Mouse (Mus musculus) neural tube, embryonic 14.5 days (tissue): ENCODE measurements around the gene Mboat1. TPM values are rescaled to one million over a fixed set of nuclear protein-coding genes. Genes with fewer than 3 reads are reported as not detected.

Experiments used
- ATAC-seq: fragments of 200-750 bp; cut with Nextera tagmentation; 2 replicates; pipeline ENCODE4 v1.8.0; 2017; ENCODE audit warnings: low read depth, mild to moderate bottlenecking, moderate TSS enrichment, moderate library complexity
- H3K27ac ChIP-seq: fragments of 300-500 bp; sonication (generic); 2 replicates; pipeline ENCODE4 v1.5.1; 2014; ENCODE audit warnings: low read depth, mild to moderate bottlenecking, control low read depth, low read length, moderate library complexity, mixed read lengths
- H3K27me3 ChIP-seq: fragments of 300-500 bp; sonication (generic); 2 replicates; pipeline ENCODE4 v1.6.1; 2014; ENCODE audit warnings: low read length; ENCODE audit not compliant: control insufficient read depth, insufficient read depth
- H3K36me3 ChIP-seq: fragments of 300-500 bp; sonication (generic); 2 replicates; pipeline ENCODE4 v1.6.1; 2014; ENCODE audit warnings: low read length, mixed read lengths; ENCODE audit not compliant: control insufficient read depth, insufficient read depth
- H3K4me1 ChIP-seq: fragments of 300-500 bp; sonication (generic); 2 replicates; pipeline ENCODE4 v1.6.1; 2014; ENCODE audit warnings: low read length; ENCODE audit not compliant: control insufficient read depth, insufficient read depth
- H3K4me2 ChIP-seq: fragments of 300-500 bp; sonication (generic); 2 replicates; pipeline ENCODE4 v1.6.1; 2014; ENCODE audit warnings: mild to moderate bottlenecking, low read depth, low read length, control low read depth
- H3K4me3 ChIP-seq: fragments of 300-500 bp; sonication (generic); 2 replicates; pipeline ENCODE4 v1.5.1; 2014; ENCODE audit warnings: low read depth, low read length, control low read depth, mixed read lengths
- H3K9ac ChIP-seq: fragments of 300-500 bp; sonication (generic); replicated peaks from 2 replicates; pipeline ENCODE4 v1.6.1; 2014; ENCODE audit warnings: low read depth, mild to moderate bottlenecking, control low read depth, low read length, mixed read lengths
- H3K9me3 ChIP-seq: fragments of 300-500 bp; sonication (generic); 2 replicates; pipeline ENCODE4 v1.6.1; 2016; ENCODE audit warnings: low read length; ENCODE audit not compliant: control insufficient read depth
- WGBS: fragments of 180-500 bp; shearing (Covaris S2); extraction: QIAGEN DNeasy Blood & Tissue Kit; methylation state at CpG from one replicate; pipeline ENCODE4 v1.1.7; 2014; 5-methylcytosine and 5-hydroxymethylcytosine counted together
- polyA plus RNA-seq: library from polyadenylated mRNA; unstranded; fragments of >200 nt; fragmentation: Nextera tagmentation; extraction: Ambion mirVana; gene quantifications from 2 replicates; pipeline ENCODE4 v1.2.1, GENCODE M21; 2014

Gene Mboat1
- polyA plus RNA-seq, 1 experiment from 2014 or later = 1.4 TPM

DNA sequence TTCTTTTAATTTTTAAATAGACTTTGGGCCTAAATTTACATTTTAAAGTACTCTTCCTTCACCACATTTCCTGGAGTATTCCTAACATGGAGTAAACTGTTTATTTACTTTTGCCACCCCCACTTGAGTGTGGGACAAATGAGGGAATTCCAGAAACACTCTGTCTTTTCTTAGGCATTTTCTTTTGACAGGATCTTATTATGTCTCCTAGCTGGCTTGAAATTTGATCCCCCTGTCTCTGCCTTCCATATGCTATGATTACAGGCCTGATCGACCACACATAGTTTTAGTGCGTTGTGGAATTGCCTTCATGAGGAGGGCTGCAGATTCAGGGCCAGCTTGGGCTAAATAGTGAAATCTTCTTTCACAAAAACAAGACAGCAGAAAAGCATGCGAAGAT is 85.0 kb downstream of the Mboat1 start:
- no peaks in the 10 kb centered on the region for H3K9me3 ChIP-seq
- no peaks in the 10 kb centered on the region for H3K36me3 ChIP-seq
- 38% methylated on average over 3 of the region's 3 CpGs for WGBS
- no peak for ATAC-seq
- H3K9ac ChIP-seq = no peak overlapping the region
- no peaks in the 10 kb centered on the region for H3K27me3 ChIP-seq
- no peak overlapping the region for H3K4me3 ChIP-seq
- H3K4me1 ChIP-seq = no peaks in the 10 kb centered on the region
- H3K4me2 ChIP-seq = no peak overlapping the region
- no peak overlapping the region for H3K27ac ChIP-seq

DNA sequence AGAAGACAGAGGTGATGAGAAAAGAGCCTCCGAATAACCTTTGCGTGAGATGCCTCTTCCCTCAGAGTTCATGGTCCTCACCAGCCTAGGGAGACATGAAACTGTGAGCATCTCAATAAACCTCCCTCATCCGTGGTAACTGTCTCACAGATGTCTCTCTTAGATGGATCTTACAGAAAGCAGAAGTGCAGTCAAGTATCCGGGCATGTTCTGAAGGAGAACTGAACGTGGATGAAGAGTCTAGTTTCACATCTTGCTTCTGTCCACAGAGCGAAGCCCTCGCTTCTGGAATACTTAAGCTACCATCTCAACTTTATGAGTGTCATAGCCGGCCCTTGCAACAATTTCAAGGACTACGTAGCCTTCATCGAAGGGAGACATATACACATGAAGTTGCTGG is 87.8 kb downstream of the Mboat1 start:
- no peak overlapping the region for H3K9ac ChIP-seq
- no peaks in the 10 kb centered on the region for H3K4me1 ChIP-seq
- H3K9me3 ChIP-seq = no peaks in the 10 kb centered on the region
- H3K27ac ChIP-seq = no peak overlapping the region
- no peaks in the 10 kb centered on the region for H3K27me3 ChIP-seq
- WGBS = 95% methylated on average over 10 of the region's 10 CpGs
- no peak for ATAC-seq
- H3K4me3 ChIP-seq = no peak overlapping the region
- no peak overlapping the region for H3K4me2 ChIP-seq
- no peaks in the 10 kb centered on the region for H3K36me3 ChIP-seq

- Histone ChIP-seq H3K9ac (no peak overlapping the region), H3K27me3 (no peaks in the 10 kb centered on the region), H3K36me3 (no peaks in the 10 kb centered on the region), H3K4me2 (no peak overlapping the region), H3K27ac (no peak overlapping the region), H3K9me3 (no peaks in the 10 kb centered on the region), H3K4me3 (no peak overlapping the region), H3K4me1 (no peaks in the 10 kb centered on the region)
- 95% methylated on average over 6 of the region's 6 CpGs for WGBS
- ATAC-seq = no peak
Observed at GRCm38 (mm10) chr13:30224659-30225058, 88.4 kb downstream of the Mboat1 start.

- no peak overlapping the region for H3K27ac ChIP-seq
- H3K27me3 ChIP-seq = no peaks in the 10 kb centered on the region
- H3K36me3 ChIP-seq = no peaks in the 10 kb centered on the region
- H3K9me3 ChIP-seq = no peaks in the 10 kb centered on the region
- H3K4me3 ChIP-seq = no peak overlapping the region
- 88% methylated on average over 5 of the region's 5 CpGs for WGBS
- no peak overlapping the region for H3K9ac ChIP-seq
- no peaks in the 10 kb centered on the region for H3K4me1 ChIP-seq
- no peak for ATAC-seq
- no peak overlapping the region for H3K4me2 ChIP-seq
Observed at GRCm38 (mm10) chr13:30228762-30229161, 92.5 kb downstream of the Mboat1 start.

DNA sequence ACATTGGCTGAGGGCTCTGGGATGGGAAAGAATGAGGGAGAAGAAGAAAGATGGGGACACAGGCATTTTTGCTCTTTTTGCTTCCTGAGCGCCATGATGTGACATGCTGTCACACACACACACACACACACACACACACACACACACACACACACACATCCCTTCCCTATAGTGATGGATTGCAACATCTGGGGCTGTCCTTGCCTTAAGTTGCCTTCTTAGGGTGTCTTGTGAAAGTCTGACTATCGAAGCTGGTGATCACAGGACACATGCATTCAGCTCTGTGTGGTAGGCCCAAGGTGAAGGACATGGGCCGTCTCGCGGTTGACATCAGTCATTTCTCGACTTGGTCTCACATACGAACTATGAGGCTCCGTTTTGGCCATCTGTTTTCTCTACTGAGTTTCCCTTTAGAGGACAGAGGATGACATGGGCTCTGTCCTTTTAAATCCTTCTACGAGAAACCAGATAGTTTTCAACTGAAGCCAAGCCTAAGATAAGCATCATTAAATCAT is 93.4 kb downstream of the Mboat1 start:
- no peaks in the 10 kb centered on the region for H3K4me1 ChIP-seq
- 92% methylated on average over 8 of the region's 9 CpGs for WGBS
- no peak overlapping the region for H3K27ac ChIP-seq
- no peaks in the 10 kb centered on the region for H3K27me3 ChIP-seq
- no peaks in the 10 kb centered on the region for H3K36me3 ChIP-seq
- H3K9me3 ChIP-seq = no peaks in the 10 kb centered on the region
- H3K4me2 ChIP-seq = no peak overlapping the region
- ATAC-seq = no peak
- H3K4me3 ChIP-seq = no peak overlapping the region
- H3K9ac ChIP-seq = no peak overlapping the region

DNA sequence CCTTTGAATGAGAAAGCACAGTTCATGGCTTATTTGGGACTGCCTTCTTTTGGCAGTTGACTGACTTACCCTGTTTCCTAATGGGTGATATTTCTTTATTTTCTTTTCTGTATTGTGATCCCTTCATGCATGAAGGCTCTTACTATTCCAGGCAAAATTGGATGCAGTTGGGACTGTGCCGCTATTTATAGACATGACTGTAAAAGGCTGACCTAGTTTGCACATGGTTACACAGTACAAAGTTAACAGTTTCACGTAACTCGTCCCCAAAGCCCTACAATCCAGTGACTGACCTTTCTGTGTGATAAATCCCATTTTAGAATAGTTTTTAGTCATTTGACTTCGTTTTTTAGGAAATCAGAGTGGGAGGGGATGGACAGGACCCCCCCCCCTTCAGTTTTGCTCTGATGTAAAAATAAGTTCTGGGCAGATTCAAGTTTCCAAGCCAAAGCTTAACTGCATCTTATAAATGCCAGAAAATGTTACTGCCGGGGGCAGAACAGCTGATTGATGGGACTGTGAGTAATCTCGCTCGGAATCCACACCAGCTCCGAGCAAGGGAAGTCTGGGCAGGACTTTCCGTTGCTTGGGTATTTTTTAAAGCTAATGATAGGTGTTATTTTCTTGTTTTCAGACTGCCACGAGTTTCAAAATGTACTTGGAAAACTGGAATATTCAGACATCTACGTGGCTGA is 98.9 kb downstream of the Mboat1 start:
- no peak overlapping the region for H3K4me3 ChIP-seq
- ATAC-seq = peak; percentile 66
- H3K4me2 ChIP-seq = no peak overlapping the region
- WGBS = 65% methylated on average over 11 of the region's 11 CpGs
- H3K4me1 ChIP-seq = no peaks in the 10 kb centered on the region
- H3K27me3 ChIP-seq = no peaks in the 10 kb centered on the region
- H3K9me3 ChIP-seq = no peaks in the 10 kb centered on the region
- no peak overlapping the region for H3K27ac ChIP-seq
- no peak overlapping the region for H3K9ac ChIP-seq
- no peaks in the 10 kb centered on the region for H3K36me3 ChIP-seq

GRCm38 (mm10) chr13:30239396-30239795 is 103.1 kb downstream of the Mboat1 start:
- 84% methylated on average over 6 of the region's 6 CpGs for WGBS
- no peak overlapping the region for H3K4me3 ChIP-seq
- no peak overlapping the region for H3K9ac ChIP-seq
- H3K4me2 ChIP-seq = no peak overlapping the region
- H3K4me1 ChIP-seq = no peaks in the 10 kb centered on the region
- ATAC-seq = no peak
- no peaks in the 10 kb centered on the region for H3K9me3 ChIP-seq
- no peaks in the 10 kb centered on the region for H3K36me3 ChIP-seq
- H3K27ac ChIP-seq = no peak overlapping the region
- H3K27me3 ChIP-seq = no peaks in the 10 kb centered on the region

GRCm38 (mm10) chr13:30245573-30245972 is 109.3 kb downstream of the Mboat1 start:
- no peaks in the 10 kb centered on the region for H3K9me3 ChIP-seq
- no peaks in the 10 kb centered on the region for H3K27me3 ChIP-seq
- no peaks in the 10 kb centered on the region for H3K4me1 ChIP-seq
- no peak for ATAC-seq
- H3K4me2 ChIP-seq = no peak overlapping the region
- no peak overlapping the region for H3K27ac ChIP-seq
- WGBS = 96% methylated on average over 4 of the region's 4 CpGs
- no peaks in the 10 kb centered on the region for H3K36me3 ChIP-seq
- H3K9ac ChIP-seq = no peak overlapping the region
- H3K4me3 ChIP-seq = no peak overlapping the region

GRCm38 (mm10) chr13:30250341-30250905 is 114.1 kb downstream of the Mboat1 start:
- H3K4me2 ChIP-seq = no peak overlapping the region
- WGBS = 75% methylated on average over 5 of the region's 5 CpGs
- no peaks in the 10 kb centered on the region for H3K4me1 ChIP-seq
- H3K9ac ChIP-seq = no peak overlapping the region
- H3K36me3 ChIP-seq = no peaks in the 10 kb centered on the region
- no peaks in the 10 kb centered on the region for H3K9me3 ChIP-seq
- ATAC-seq = no peak
- H3K27me3 ChIP-seq = no peaks in the 10 kb centered on the region
- no peak overlapping the region for H3K27ac ChIP-seq
- H3K4me3 ChIP-seq = no peak overlapping the region
